8 mouse cellular contexts compared by ENCODE assay signal in genomic region chr19:40611830-40612506, GRCm38 (mm10). TPM values are rescaled to one million over a fixed set of nuclear protein-coding genes. Genes with fewer than 3 reads are reported as not detected.
DNase-seq lines count a peak whose midpoint lies in the region; ATAC-seq lines count a peak whose summit lies in the region.

Tctn3 (minus strand) TSS chr19:40612233.
Entpd1 (plus strand) TSS chr19:40612366.

- peak; percentile 99 for ATAC-seq in megakaryocyte progenitor cell, adult 5-6 weeks (replicated peaks; ENCODE audit: poor library complexity)

- DNase-seq in adipocyte (ENCODE audit: low spot score), result peak; percentile 97
- DNase-seq in embryo, embryonic 10 days (ENCODE audit: low spot score), result peak; percentile 100
- peak; percentile 97 for DNase-seq in gastrocnemius, postnatal 10 days
- peak; percentile 97 for DNase-seq in induced T-regulatory cell, adult 2 months (ENCODE audit: low read depth)
- DNase-seq in left cerebral cortex, adult 9 months (ENCODE audit: low spot score in 2 of 2), result peak; percentile 93 to 97
- peak; percentile 95 for DNase-seq in right cerebral cortex, postnatal 14 days
- DNase-seq in urinary bladder, postnatal 36 days (ENCODE audit: low spot score in 2 of 2), result peak; percentile 93 to 96

RNA-seq across cellular contexts. Expression of gene Tctn3, which starts in this region (rescaled TPM):
- total RNA-seq in gastrocnemius, postnatal 10 days (2021), result 1 to 10 TPM; 2.1 to 3.9 TPM
- 4.7 and 7.5 TPM in 2 replicates for total RNA-seq in megakaryocyte progenitor cell, adult 5-6 weeks (2015)
- total RNA-seq in megakaryocyte progenitor cell, adult 5-6 weeks (2017), result 5.3 and 6.6 TPM in 2 replicates

RNA-seq across cellular contexts. Expression of gene Entpd1, which starts in this region (rescaled TPM):
- 10 to 100 TPM; 23.8 to 29.0 TPM for total RNA-seq in gastrocnemius, postnatal 10 days (2021)
- 6.4 and 7.9 TPM in 2 replicates for total RNA-seq in megakaryocyte progenitor cell, adult 5-6 weeks (2015)
- total RNA-seq in megakaryocyte progenitor cell, adult 5-6 weeks (2017), result 7.5 and 19.3 TPM in 2 replicates

Comparison
In these comparisons a context has a peak if more than half of its experiments do, and no peak if none do; other contexts are left out.
1. Peak in every context shown above with its lines: DNase-seq and ATAC-seq.